Mouse (Mus musculus) right cerebral cortex, adult 2 months (tissue): ENCODE results near the gene Rad52.

Experiments
- DNase-seq, 2 experiments: peaks; one replicate each; pipeline ENCODE4 v3.0.0; 2021 to 2022; ENCODE audit warnings: low spot score in 2 of 2

Rad52 gene

GRCm38 (mm10) chr6:119902204-119903080 is at the start of gene Rad52:
Gene Rad52, plus strand, starts transcription at chr6:119902698.
- DNase-seq: peak; percentile 91 to 92

GRCm38 (mm10) chr6:119854156-119854555 is 48.3 kb upstream of the Rad52 start:
- no peak for DNase-seq

GRCm38 (mm10) chr6:119855471-119855870 is 47.0 kb upstream of the Rad52 start:
- DNase-seq: no peak

GRCm38 (mm10) chr6:119860236-119860635 is 42.3 kb upstream of the Rad52 start:
- DNase-seq: no peak

GRCm38 (mm10) chr6:119861519-119861918 is 41.0 kb upstream of the Rad52 start:
- no peak for DNase-seq

DNA sequence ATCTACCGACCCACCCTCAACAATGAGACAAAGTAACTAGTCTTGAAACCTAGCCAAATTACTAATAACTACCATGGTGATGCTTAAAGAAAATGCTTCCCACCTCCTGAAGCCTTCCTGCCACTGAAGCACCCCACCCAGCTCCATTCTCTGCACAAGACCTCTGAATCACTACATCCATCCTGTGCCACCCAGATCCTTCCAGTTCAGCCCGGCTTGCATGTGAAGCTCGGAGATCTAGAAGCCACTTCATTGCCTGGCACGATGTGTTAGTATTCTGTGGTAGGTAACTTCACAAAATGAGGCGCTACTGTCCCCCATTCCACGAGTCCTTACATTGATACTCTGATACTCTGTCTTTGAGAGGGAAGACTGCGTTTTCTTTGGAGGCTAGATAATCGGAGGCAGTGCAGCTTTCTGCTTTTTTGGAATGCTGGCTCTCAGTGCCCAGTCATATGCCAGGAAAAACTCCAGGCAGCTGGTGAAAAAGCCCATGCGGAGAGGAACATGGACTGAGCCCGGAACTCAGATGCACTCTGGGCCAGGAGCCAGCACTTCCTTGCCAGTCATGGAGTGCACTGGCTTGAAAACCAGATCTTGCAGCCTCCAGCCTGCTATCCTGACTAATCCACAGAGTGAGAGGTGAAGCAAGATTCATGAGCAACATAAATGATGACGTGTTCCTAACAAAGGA is 38.0 kb upstream of the Rad52 start:
- peak; percentile 76 to 80 for DNase-seq

DNA sequence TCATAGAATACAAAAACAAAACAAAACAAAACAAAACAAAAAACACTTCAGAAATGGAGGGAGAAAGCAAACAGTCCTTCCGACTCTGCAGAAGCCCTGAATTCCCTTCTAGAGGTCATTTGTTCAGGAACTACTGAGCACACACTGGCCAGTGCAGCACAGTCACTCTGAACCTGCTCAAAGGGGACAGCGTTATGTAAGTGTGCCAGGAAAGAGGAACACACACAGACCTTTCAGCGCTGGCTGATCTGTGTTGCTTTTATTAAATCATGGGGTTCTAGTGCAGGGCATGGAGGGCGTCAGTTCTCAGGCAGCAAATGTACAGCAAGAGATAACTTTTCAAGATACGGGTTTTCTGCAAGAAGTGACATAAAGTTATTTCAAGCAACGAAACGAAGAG is 19.3 kb upstream of the Rad52 start:
- DNase-seq: no peak

- no peak for DNase-seq
These were observed 9.8 kb upstream of the Rad52 start for GRCm38 (mm10) chr6:119892711-119893110.

DNA sequence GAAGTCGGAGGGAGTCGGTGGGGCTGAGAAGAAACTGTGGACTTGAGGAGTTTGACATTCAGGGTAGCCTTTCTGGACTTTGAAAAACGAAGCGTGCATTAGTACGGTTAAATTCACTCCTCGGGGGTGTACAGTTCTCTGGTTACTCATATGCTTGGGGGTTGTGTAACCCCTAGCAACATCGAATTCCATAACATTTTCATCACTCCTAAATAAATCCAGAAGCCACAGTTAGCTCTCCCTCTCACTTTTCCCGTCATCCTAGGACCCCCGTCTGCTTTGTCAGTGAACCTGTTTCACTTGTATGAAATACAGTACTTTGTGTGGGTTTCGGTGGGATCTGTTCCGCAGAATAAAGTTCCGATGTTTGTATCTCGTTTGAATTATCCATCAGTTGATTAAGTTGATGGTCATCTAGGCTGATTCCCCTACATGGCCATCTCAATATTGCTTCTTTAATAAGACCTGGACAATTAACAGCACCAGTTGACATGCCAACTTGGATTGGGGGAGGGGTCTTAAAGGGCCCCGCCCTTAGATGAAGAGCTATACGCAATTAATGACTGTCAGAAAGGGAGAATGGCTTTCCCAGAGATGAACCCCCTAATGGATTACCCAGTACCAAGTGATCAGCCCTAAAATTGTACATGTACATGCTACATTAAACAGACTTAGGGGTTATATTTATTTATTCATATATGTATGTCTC is 737 bp downstream of the Rad52 start:
- peak in 1 of 2 experiments; percentile 29 for DNase-seq

- no peak for DNase-seq
These were observed 3.0 kb downstream of the Rad52 start for GRCm38 (mm10) chr6:119905461-119905860.

DNA sequence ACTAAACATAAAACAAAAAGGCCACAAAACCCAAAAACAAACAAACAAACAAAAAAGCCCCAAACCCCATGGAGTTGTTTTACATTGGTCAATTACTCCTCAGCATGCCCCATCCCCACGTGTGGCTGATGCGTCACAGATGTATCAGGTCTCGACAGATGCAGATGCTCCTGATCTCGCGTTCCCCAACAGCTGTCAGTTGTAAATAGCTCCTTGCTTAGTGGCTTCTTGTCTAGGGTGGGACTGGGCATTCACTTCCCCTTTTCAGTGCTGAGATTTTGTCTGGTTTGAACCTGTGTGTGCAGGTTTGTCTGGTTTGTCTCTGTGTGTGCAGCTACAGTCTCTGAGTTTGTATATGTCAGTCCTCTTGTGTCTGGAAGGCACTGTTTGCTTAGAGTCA is 9.5 kb downstream of the Rad52 start:
- no peak for DNase-seq

- no peak for DNase-seq
These were observed 13.2 kb downstream of the Rad52 start for GRCm38 (mm10) chr6:119915710-119916109.

DNA sequence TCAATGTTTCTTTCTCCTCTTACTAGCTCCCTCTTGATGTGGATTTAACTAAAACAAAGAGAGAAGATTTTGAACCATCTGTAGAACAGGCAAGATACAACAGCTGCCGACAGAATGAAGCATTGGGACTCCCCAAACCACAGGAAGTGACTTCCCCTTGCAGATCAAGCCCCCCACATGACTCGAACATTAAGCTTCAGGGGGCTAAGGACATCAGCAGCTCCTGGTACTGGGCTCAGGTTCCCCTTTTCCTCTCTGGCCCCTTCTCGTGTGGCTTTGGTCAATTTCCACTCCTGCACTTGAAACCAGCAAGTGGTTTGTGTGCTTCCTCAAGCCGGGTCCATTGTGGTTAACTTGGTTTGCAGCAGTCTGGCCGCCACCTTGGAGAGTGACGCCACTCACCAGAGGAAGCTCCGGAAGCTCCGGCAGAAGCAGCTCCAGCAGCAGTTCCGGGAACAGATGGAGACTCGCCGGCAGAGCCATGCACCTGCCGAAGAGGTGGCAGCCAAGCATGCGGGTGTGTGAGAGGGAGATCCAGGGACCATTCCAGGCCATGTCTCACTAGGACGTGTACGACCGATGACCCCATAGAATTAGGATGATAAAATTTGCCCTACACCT is 16.2 kb downstream of the Rad52 start:
- peak in 1 of 2 experiments; percentile 29 for DNase-seq

GRCm38 (mm10) chr6:119922136-119922535 is 19.6 kb downstream of the Rad52 start:
- no peak for DNase-seq

DNA sequence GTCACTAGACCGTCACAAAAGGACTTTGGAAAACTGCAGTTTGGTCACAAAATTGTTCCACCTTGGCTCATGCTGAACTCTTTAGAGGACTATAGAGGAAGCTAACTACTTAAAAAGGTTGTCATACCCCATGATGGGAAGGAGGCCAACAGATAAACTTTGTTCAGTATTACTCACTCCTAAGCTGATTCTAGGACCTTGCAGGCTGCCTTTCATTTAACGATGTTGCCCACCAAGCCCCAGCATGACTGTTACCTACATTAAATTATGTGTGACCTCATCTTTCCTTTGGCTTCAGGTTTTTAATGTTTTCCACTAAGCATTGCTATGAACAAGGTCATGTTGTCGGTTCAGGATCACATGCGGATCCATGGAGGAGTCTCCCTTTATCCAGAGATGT is 20.0 kb downstream of the Rad52 start:
- no peak for DNase-seq

GRCm38 (mm10) chr6:119924235-119925005 is 21.9 kb downstream of the Rad52 start:
- DNase-seq: peak; percentile 51 to 63
